Mouse (Mus musculus) B cell, adult 2 months (primary cell): ENCODE measurements around the gene Tet1.
A peak's percentile ranks its signal among the peaks of the same experiment; 100 is the strongest.
"Not testable (repeated sequence)": the region's sequence is repeated elsewhere in the genome, so short reads cannot be mapped to it uniquely, and the experiment has no call there.

Source experiments
- DNase-seq, 2 experiments: peaks; one replicate each; pipeline ENCODE4 v3.0.0; 2022

The Tet1 gene

DNA sequence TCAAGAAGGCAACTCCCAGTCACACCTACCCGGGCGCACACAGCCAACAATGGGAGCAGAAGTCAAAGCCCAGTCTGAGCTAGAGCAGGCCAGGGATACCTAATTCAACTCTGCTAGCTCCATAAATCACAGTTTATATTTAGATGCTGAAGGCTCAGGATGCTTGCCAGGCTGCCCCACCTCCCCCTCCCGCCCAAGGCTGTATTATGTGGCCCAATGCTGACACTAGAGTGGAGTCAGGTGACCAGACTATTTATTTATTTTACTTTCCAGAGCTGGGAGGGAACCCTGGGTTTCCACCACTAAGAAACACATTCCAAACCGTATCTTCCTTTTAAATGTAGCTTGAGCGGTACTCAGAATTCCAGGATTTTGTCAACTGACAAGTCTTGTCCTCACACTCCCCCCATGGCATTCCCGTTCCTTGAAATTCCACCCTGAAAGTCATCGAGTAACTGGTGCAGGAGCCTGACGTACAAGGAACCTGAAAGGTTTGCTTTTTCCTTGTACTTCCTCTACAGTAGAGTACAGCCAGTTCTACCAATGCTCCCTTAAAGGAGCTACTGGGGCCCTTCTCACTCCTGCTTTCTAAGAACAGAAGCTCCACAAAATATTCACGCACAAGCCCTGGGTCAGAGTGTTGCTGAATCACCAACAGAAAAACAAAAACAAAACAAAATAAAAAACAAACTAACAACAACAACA, 64.9 kb downstream of the Tet1 start:
- DNase-seq: no peak

DNA sequence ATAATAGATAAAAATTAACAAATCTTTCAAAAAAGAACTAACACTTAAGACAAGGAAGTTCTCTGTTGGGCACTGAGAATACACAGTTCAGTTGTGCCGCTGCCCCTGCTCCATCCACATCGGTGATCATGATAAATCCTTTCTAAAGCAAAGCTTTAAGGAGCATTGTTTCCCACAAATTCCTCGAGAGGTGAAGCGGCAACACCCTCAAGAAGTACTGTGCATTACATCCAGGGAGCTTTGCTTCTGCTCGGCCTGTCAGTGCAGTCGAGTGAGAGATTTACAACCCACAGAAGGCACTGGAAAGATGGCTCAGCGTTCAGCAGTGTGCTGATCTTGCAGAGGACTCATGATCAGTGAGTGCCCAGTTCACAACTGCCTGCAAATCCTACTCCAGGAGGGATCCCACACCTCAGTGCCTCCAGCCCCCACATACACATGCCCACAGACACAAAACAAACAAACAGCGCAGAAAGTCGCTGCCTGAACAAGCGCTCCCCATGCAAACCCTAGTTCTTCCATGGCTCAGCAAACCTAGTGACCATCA, 66.8 kb downstream of the Tet1 start:
- no peak for DNase-seq

DNA sequence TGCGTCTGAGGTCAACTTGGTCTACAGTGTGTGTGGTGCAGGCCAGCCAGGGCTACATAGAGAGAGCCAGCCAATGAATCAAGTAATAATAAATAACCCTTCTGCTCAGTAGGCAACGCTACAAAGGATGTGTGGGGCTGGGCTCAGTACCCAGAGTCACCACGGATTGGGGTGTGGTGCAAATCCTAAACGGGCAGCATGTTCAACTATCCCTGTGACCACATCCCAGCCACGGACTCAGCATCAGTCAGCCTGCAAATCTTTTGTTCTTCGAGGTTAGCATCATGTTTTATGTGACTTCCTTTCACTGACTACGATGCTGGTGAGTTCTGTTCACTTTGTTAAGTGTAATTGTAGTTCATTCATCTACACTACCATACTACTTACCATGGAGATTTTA, 68.1 kb downstream of the Tet1 start:
- DNase-seq: no peak

DNA sequence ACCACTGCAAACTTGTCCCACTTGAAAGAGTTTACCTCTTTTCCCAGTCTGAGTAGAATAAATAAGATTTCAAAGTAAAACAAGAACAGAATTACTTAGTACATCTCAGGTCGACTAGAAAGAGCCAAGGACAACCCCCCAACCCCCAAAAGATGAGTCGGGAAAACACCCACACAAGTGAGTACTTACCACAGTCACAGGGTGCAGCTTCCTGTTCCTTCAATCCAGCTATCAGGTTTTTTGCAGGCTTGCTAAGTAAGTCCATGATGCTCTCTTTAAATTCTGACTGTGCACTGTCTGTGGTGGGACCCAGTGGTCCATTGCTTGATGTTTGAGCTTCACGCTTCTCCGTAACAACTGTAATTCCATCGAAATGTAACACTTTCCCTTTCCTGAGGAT, 70.8 kb downstream of the Tet1 start:
- DNase-seq: no peak

DNA sequence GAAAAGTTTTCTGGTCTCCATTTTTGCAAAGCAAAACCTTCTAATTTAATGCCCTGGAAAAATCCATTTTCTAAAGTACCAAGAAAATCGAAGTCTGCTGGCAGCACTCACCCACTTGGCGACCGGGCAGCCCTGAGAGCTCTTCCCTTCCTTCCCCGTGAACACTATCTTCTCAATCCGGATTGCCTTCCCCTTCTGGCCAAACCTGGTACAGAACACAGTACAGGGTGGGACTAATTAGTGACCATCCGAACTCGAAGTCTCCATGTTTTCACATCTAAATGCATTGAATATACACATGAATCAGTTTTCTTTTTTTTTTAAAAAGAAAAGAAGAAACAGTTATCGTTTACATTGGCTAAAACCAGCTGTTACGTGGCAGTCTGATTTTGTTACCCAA, 76.0 kb downstream of the Tet1 start:
- DNase-seq: no peak

DNA sequence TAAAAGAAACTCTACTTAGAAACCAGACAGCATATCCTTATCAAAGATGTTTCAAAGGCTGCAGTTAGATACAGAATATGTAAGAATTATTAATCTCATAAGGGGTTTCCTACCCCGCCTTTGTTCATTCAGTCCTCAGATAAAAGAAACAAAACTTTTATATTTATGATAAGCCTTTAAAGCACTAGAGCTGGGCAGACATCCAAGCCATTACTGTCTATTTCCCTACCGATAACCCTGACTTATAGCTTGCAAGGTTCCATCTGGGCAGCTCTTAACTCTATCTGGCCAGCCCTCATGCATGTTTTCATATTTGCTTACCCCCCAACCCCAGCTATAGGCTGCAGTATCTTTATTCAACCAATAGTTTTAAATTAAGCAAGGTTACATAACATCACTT, 77.2 kb downstream of the Tet1 start:
- no peak for DNase-seq

DNA sequence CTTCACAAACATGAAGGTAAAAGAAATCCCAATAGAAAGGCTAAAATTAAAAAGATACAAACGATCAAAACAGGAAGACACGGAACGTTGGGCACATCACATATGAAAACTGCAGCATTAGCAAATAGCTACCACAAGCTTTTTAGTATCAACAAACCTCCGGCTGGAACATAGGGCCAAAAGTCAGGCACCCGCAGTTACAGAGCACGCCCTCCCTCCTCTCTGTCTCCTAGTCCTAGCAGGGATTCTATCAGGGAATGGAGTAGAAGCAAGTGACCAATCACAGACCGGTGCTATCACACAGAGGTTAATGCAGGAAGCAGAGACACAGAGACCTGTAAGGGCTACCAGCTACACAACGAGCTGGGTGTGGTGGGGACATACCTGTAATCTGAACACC, 84.3 kb downstream of the Tet1 start:
- no peak for DNase-seq

DNA sequence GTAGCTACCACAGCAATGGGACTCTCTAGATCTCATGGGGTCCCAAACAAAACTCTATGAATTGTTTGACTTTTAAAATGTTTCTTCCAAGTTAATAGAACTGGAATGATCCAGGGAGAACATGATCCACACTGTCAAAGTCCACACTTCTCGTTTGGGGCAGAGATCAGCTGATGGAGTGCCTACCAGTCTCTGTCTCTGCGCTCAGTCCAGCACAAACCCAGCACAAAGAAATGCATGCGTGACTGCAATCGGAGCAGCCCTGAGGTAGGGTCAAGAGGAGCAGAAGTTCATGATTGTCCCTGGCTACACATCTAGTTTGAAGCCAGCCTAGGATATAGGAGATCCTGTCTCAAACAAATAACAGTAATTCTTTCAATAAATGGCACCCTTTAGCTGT, 85.4 kb downstream of the Tet1 start:
- DNase-seq: no peak

DNA sequence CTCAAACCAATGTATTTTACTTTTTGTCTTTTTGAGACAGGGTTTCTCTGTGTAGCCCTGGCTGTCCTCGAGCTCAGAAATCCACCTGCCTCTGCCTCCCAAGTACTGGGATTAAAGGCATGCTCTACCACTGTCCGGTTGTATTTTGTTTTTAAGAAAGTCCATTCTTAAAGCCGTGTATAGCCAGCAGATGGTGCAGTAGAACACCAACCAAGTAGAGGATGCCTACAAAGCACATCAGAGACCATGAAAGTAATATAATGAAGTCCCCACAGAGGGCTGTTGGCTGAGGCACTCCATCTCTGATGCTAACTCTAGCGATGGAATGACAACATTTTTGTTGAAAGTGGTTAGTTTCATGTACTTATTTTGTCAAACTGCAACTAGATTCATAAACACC, 98.8 kb downstream of the Tet1 start:
- DNase-seq: no peak

DNA sequence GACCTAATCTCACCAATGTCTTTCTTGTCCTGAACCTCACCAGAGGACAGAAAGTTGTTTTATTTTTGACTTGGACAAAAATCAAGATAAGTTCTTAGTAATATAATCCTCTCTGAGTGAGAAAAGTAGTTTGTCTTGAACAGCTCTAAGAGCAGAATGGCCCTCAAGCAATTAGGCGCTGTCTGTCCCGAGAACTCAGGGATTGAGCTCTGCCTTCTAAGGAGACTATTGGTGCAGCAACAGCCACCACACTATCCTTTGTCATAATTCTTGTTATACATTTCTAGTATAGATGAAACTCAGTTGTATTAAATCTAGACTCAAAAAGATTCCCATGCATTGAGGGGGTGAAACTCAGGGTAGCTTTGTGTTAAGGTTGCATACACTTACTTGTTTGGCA, 100.0 kb downstream of the Tet1 start:
- no peak for DNase-seq

DNA sequence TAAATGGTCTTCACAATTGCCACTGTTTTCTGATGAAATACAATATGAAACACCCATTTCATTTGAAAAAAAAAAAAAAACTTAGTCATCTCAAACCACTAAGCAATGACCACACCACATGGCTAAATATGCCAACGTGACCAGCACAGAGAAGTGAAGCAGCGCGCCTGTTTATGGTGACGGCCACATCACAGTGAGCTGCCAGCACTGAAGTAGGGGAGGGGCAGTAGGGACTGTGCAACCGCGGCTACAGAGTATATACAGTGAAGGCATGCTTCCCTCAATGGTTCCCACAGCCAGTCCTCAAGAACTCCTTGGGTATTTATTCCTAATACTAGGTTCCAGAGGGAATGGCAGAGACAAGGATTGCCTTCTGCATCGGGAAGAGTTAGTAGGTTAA, 100.5 kb downstream of the Tet1 start:
- DNase-seq: no peak

DNA sequence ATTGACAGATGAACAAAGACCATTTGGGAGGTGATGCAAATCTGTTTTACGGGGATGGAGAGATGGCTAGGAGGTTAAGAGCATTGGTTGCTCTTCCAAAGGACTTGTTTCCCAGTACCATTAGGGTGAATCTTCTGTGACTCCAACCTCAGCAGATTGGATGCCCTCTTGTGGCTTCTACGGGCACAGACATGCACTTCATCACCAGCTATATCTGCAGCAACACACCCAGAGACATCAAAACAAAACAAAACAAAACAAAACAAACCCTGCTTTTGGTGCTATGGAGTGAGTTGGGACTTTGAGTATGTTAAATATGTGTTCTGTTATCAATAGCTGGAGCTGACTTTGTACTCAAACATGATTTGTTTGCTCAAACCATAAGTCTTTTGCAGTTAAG, 104.7 kb downstream of the Tet1 start:
- no peak for DNase-seq

DNA sequence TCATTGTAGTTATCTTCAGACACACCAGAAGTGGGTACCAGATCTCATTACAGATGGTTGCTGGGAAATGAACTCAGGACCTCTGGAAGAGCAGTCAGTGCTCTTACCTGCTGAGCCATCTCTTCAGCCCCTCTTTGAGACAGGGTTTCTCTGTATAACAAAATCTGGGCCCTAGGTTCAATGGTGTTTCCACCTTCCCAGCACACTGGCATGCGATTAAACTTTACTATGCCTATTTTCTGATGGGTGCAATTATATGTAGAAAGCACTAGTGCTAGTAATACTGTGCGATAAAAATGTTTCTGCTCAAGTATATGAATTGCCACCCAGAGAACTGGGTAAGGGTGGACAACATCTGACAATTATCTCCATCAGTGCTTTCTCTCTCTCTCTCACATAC, 105.5 kb downstream of the Tet1 start:
- no peak for DNase-seq

DNA sequence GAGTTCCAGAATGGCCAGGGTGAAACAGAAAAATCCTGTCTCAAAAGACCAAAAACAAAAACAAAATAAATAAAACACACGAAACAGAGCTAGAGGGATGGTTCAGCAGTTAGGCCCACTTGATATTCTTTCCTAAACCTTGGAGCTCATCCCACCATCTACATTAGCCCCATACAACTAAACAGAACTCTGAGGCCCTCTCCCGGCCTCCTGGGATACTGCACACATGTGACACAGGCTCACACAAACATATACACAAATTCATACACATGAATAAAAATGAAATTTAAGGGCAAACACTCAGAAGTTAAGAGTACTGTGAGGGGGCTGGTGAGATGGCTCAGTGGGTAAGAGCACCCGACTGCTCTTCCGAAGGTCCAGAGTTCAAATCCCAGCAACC, 114.6 kb downstream of the Tet1 start:
- no peak for DNase-seq

DNA sequence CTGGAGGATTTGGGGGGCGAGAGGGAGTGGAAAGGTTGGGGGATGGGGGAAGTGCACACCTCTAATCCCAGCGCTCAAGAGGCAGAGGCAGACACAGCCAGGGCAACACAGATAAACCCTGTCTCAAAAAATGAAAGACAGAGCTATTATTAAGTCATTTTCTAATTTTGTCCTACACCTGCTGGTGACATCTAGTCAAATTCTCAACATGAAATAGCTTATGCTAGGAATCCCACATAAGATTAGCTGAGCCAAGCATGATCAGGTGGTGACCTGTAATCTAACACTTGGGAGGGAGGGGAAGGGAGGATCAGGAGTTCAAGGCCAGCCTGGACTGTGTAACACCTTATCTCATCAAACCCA, 115.7 kb downstream of the Tet1 start:
- no peak for DNase-seq

DNA sequence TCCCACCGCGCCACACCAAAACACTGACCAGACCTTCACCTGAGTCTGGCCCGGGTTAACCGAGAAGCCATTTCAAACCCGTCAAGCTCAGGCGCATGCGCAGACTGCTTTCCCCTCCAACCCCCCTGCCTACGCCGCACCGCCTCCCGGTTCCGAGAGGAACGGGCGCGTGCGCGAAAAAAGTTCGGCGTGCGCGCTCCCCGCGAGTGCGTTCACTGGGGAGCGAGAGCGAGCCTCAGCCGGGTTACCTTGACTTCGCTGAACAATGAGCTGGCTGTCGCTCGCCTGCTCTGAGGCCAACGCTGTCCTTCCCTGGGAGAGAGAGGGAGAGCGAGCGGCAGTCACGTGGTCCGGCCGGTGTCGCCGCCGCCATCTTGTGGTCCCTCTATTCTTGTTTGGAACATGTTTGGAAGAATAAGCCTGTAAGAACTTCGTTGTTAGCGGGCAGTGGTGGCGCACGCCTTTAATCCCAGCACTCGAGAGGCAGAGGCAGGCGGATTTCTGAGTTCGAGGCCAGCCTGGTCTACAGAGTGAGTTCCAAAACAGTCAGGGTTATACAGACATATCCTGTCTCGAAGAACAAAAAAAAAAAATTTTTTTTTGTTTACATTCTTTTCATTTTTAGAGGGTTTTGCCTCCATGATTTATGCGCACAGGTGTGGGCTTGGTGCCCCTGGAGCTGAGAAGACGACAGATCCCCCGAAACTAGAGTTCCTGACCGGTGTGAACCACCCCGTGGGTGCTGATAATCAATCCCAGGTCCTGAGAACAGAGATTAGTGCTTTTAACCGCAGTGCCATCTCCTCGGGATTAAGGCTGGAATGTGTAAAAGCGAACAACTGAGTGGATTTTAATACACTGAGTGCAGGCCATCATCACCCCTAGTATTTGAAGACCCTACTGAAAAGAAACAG, 116.4 kb downstream of the Tet1 start, which contains the start of gene Ccar1:
TSS of gene Ccar1 (minus strand) at position 110 of the 914 bp plus-strand sequence.
- DNase-seq: peak; percentile 99

DNA sequence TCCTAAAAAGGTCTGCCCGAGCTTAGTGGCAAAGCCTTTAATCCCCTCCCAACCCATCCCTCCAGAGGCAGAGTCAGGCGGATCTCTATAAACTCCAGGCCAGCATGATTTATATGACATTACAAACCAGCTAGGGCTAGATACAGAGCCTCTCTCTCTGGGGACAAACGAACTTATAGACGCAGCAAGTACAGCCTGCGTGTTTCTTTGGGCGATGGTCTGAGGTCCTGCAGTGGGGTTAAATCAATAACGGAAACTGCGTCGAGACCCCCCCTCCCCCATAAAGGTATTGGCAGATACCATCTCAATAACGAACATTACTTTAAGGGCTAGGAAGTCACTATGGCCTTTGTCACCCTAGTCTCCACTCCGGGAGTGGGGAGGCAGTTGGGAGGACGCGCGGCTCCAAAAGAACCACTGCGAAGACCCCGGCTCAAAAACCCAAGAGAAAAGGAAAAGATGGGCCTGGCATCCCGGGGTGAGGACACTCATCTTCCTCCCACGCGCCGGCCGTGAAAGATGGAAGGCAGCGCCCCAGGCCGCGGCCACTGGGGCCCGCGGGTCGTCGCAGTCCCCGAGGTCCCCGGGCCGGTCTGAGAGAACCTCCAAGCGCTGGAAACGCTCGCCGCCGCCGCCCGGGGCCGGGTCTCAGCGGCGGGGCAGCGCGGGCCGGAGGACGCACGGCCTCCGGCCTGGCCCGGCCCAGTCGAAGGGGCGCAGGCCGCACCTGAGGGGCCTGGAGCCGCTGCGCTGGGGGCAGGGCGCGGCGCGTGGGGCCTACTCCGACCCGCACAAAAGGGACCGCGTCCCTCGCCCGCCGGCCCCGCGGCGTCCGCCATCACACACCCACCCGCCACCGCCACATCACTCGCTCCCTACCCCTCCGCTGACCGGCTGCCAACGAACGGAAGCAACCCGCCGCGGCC, 117.3 kb downstream of the Tet1 start:
- peak in 1 of 2 experiments; percentile 45 for DNase-seq

DNA sequence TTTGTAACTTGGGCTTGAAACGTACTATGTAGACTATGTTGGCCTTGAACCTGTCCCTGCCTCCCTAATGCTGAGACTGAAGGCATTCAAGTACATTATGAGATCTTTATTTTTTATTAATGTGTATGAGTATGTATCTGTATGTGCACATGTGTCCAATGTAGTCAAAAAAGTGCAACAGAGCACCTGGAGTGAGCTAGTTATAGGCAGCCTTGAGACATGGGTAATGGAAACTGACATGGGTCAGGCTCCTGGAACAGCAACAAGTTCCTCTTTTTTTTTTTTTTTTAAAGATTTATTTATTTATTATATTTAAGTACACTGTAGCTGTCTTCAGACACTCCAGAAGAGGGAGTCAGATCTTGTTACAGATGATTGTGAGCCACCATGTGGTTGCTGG, 127.0 kb downstream of the Tet1 start:
- not testable (repeated sequence) for DNase-seq
